Mouse (Mus musculus): ENCODE measurements around the gene Arl14ep. TPM values are rescaled to one million over a fixed set of nuclear protein-coding genes. Genes with fewer than 3 reads are reported as not detected.

The Arl14ep gene
- polyA plus RNA-seq, 1 experiment = not detected

DNA sequence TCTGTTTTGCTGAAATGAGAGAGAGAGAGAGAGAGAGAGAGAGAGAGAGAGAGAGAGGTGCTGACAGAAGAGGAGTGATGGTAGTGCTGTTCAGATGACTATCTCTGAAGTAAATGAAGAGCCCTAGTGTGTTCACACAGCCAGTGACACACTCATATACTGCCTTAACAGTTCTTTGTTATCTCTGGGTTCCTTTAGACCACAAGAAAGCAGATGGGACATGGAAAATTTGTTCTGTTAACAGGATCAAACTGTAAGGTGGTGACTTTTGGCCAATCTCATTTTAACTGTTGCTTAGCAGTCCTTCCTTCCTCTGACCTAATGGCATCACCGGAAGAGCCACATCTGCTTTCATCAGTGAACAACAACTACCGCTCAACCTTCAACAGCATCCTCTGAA lies 10.7 kb upstream of the Arl14ep start:
- TF ChIP-seq CTCF (IDR thresholded peaks at IDR 0.05; ENCODE audit: insufficient read depth, low read depth, low read length) = no peak
- no peak for TF ChIP-seq POLR2A (IDR thresholded peaks at IDR 0.05; ENCODE audit: insufficient read depth, low read depth, low read length)

DNA sequence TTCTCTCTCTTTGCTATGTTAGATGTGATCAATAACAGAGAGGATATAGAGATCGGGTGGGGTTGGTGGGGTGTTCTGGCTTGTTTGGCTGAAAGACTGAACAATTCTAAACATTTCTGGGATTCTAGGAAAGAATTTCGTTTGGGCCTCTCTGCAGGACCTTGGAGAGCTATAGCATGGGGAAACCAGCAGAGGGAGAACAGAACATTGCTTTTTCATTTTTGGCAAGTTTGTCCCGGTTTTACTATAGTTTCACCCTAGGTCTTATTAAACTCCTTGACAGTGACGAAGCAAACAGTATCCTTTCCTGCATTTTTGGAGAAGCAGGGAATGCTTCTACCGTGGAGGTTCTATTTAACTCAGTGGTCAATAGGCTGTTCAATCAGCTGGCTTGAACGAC lies 8.3 kb upstream of the Arl14ep start:
- H3K27ac ChIP-seq (ENCODE audit: insufficient read depth, low read depth, low read length) = no peak overlapping the region
- H3K4me3 ChIP-seq (ENCODE audit: insufficient read depth, low read depth, low read length) = no peak overlapping the region
- 0 out of 2 replicates have a peak, but pooled peaks cover 4% of the 10 kb centered on the region for H3K4me1 ChIP-seq (ENCODE audit: control insufficient read depth, insufficient read depth, low read length)
- WGBS = 29% methylated on average over 6 of the region's 6 CpGs
- TF ChIP-seq POLR2A (IDR thresholded peaks at IDR 0.05; ENCODE audit: insufficient read depth, low read depth, low read length) (no peak), CTCF (IDR thresholded peaks at IDR 0.05; ENCODE audit: insufficient read depth, low read depth, low read length) (no peak)

More for the DNA sequence above, 10.7 kb upstream of the Arl14ep start:
- 0 out of 2 replicates have a peak, but pooled peaks cover 4% of the 10 kb centered on the region for H3K4me1 ChIP-seq (ENCODE audit: control insufficient read depth, insufficient read depth, low read length)
- no peak overlapping the region for H3K27ac ChIP-seq (ENCODE audit: insufficient read depth, low read depth, low read length)
- no peak overlapping the region for H3K4me3 ChIP-seq (ENCODE audit: insufficient read depth, low read depth, low read length)
- 94% methylated on average over 2 of the region's 2 CpGs for WGBS

DNA sequence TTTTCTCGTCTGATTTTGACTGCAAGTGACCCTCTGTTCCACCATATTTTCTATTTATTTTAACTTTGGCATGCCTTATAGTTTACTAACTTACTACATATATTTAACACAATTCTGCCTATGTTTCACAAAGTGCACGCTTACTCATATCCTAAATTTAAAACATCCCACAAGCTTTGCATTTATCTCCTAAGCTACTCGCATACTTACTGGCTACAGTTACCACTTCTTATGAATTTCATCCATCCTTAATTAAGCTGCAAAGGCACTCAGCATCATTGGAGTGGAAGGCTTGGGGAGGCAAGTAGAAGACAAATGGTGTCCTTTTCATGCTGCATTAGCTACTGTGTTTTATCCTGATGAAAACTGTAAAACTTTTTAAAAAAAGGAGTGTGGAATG lies 2.2 kb upstream of the Arl14ep start:
- TF ChIP-seq CTCF (IDR thresholded peaks at IDR 0.05; ENCODE audit: insufficient read depth, low read depth, low read length) (no peak), POLR2A (IDR thresholded peaks at IDR 0.05; ENCODE audit: insufficient read depth, low read depth, low read length) (no peak)
- H3K4me3 ChIP-seq (ENCODE audit: insufficient read depth, low read depth, low read length) = no peak overlapping the region
- H3K27ac ChIP-seq (ENCODE audit: insufficient read depth, low read depth, low read length) = no peak overlapping the region
- H3K4me1 ChIP-seq (ENCODE audit: control insufficient read depth, insufficient read depth, low read length) = no peaks in the 10 kb centered on the region
- 68% methylated on average over 3 of the region's 3 CpGs for WGBS

DNA sequence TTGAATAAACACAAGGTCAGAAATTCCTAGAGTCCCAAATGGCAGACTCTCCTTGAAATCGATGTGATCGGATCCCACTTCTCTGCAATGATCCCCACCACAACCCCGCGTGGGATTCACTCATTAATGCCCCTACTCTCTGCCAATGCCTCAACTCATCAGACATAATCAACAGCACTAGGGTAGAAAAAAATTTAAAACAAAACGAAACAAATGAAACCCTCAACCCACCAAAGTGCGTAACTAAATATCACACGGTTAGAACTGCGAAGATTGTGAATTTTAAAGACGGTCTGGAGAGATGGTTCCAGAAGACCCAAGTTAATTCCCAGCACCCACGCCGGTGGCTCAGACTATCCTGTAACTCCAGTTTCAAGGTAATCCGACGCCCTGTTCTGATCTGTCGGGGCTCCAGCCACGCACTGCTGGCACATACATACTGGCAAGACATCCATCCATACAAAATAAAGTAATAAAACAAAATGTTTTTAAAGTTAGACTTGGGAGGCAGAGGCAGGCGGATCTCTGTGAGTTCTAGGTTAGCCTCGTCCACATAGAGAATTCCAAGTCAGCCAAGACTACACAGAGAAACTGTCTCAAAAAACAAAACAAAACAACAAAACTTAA lies 779 bp downstream of the Arl14ep start:
- TF ChIP-seq POLR2A (IDR thresholded peaks at IDR 0.05; ENCODE audit: insufficient read depth, low read depth, low read length) (no peak), CTCF (IDR thresholded peaks at IDR 0.05; ENCODE audit: insufficient read depth, low read depth, low read length) (no peak)
- Histone ChIP-seq H3K4me1 (ENCODE audit: control insufficient read depth, insufficient read depth, low read length) (peaks cover 2% of the 10 kb centered on the region), H3K27ac (ENCODE audit: insufficient read depth, low read depth, low read length) (no peak overlapping the region), H3K4me3 (ENCODE audit: insufficient read depth, low read depth, low read length) (peak overlapping the region; percentile 97)
- WGBS = 68% methylated on average over 17 of the region's 17 CpGs

DNA sequence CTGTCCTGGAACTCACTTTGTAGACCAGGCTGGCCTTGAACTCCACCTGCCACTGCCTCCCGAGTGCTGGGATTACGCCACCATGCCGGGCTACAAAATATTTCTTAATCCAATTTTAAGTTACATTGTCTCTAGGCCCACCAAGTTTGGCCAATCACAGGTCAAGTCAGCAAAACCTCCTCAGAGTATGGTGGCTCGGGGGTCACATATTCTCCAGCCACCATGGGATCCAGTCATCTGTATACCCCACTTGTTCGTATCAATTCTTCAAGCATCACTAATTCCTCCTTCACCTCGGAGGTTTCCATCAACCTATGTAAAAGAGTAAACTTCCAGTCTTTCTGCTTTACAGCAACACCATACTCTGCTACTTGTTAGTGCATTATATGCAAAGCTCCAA lies 1.4 kb downstream of the Arl14ep start:
- Histone ChIP-seq H3K27ac (ENCODE audit: insufficient read depth, low read depth, low read length) (no peak overlapping the region), H3K4me3 (ENCODE audit: insufficient read depth, low read depth, low read length) (no peak overlapping the region), H3K4me1 (ENCODE audit: control insufficient read depth, insufficient read depth, low read length) (peaks cover 7% of the 10 kb centered on the region)
- no peak for TF ChIP-seq POLR2A (IDR thresholded peaks at IDR 0.05; ENCODE audit: insufficient read depth, low read depth, low read length)
- TF ChIP-seq CTCF (IDR thresholded peaks at IDR 0.05; ENCODE audit: insufficient read depth, low read depth, low read length) = no peak
- WGBS = 94% methylated on average over 6 of the region's 6 CpGs

DNA sequence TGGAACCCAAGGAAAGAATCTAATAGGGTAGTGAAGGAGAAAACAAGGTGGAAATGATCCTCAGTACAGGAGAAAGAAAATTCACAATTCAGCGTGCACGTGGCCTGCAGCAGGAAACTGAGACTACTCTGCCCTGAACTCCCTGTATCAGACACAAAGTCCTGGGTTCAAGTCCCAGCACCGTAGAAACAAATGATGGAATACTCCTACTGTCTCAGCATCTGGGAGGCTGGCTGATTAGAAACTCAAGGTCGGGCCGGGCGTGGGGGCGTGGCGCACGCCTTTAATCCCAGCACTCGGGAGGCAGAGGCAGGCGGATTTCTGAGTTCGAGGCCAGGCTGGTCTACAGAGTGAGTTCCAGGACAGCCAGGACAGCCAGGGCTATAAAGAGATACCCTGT lies 3.3 kb downstream of the Arl14ep start:
- Histone ChIP-seq H3K27ac (ENCODE audit: insufficient read depth, low read depth, low read length) (no peak overlapping the region), H3K4me1 (ENCODE audit: control insufficient read depth, insufficient read depth, low read length) (peaks cover 7% of the 10 kb centered on the region), H3K4me3 (ENCODE audit: insufficient read depth, low read depth, low read length) (no peak overlapping the region)
- 95% methylated on average over 12 of the region's 12 CpGs for WGBS
- TF ChIP-seq POLR2A (IDR thresholded peaks at IDR 0.05; ENCODE audit: insufficient read depth, low read depth, low read length) (no peak), CTCF (IDR thresholded peaks at IDR 0.05; ENCODE audit: insufficient read depth, low read depth, low read length) (no peak)

DNA sequence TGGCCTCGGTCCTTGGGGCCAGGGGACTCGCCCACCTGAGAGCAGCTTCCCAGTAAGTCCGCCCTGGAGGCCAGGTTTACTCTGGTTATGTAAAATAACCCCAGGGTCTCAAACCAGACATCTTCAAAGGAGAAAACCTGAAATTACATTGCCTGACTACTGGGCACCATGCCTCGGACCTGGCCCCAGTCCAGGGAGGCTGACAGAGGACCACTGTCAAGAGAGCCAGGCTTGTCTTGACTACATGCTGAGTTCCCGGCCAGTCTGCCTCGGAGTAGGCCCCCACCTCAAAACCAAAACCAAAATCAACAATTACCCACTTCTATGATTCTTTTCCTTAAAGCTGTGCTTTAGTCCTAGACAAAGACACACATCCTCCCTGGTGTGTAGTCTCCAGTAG lies 5.9 kb downstream of the Arl14ep start:
- Histone ChIP-seq H3K27ac (ENCODE audit: insufficient read depth, low read depth, low read length) (no peak overlapping the region), H3K4me3 (ENCODE audit: insufficient read depth, low read depth, low read length) (no peak overlapping the region), H3K4me1 (ENCODE audit: control insufficient read depth, insufficient read depth, low read length) (peaks cover 7% of the 10 kb centered on the region)
- TF ChIP-seq POLR2A (IDR thresholded peaks at IDR 0.05; ENCODE audit: insufficient read depth, low read depth, low read length) = no peak
- TF ChIP-seq CTCF (IDR thresholded peaks at IDR 0.05; ENCODE audit: insufficient read depth, low read depth, low read length) = no peak
- WGBS = 44% methylated on average over 6 of the region's 6 CpGs

DNA sequence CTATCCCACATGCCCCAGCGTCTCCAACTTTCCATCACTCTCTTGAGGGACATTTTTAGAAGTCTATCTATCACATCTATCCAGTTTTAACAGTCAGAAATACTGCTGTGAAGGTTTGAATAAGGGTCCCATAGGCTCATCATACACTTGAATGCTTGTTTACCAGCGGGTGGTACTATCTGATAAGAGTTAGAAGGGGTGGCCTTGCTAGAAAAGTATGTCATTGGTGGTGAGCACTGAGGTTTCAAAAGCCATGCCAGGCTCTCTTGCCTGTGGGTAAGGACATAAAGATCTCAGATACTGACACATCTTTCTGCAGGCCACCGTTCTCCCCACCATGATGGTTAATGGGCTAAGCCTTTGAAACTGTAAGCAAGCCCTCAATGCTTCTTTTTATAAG lies 10.7 kb downstream of the Arl14ep start:
- TF ChIP-seq CTCF (IDR thresholded peaks at IDR 0.05; ENCODE audit: insufficient read depth, low read depth, low read length) (no peak), POLR2A (IDR thresholded peaks at IDR 0.05; ENCODE audit: insufficient read depth, low read depth, low read length) (no peak)
- WGBS = 85% methylated on average over 3 of the region's 3 CpGs
- H3K27ac ChIP-seq (ENCODE audit: insufficient read depth, low read depth, low read length) = no peak overlapping the region
- H3K4me3 ChIP-seq (ENCODE audit: insufficient read depth, low read depth, low read length) = no peak overlapping the region
- peaks cover 5% of the 10 kb centered on the region for H3K4me1 ChIP-seq (ENCODE audit: control insufficient read depth, insufficient read depth, low read length)

DNA sequence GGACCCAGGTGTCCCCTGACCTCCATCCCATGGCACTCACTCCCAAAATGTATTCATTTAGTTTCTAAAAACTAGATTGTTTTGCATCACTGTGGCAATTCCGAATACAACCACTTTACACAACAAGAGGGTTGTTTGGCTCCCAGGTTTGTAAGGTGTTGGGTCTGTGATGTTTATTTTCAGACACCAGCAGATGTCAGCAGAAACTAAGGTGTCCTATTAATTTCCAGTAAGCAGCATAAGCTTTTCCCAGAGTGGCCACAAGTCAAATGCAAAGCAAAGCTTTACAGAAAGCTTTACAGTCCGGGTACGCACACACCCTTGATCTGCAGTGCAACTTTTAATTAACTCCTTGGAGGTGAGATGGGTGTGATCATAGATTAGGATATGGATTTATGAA lies 12.6 kb downstream of the Arl14ep start:
- no peaks in the 10 kb centered on the region for H3K4me1 ChIP-seq (ENCODE audit: control insufficient read depth, insufficient read depth, low read length)
- TF ChIP-seq CTCF (IDR thresholded peaks at IDR 0.05; ENCODE audit: insufficient read depth, low read depth, low read length) = no peak
- TF ChIP-seq POLR2A (IDR thresholded peaks at IDR 0.05; ENCODE audit: insufficient read depth, low read depth, low read length) = no peak
- WGBS = 72% methylated on average over 3 of the region's 3 CpGs
- no peak overlapping the region for H3K27ac ChIP-seq (ENCODE audit: insufficient read depth, low read depth, low read length)
- no peak overlapping the region for H3K4me3 ChIP-seq (ENCODE audit: insufficient read depth, low read depth, low read length)
